Mouse (Mus musculus): Measurements from ENCODE around the gene Gpx5.

Gene Gpx5

GRCm38 (mm10) chr13:21292631-21293030 lies at the start of gene Gpx5:
TSS of gene Gpx5 (minus strand) at chr13:21292731.
- no peak for DNase-seq

GRCm38 (mm10) chr13:21327424-21327823 lies 34.9 kb upstream of the Gpx5 start:
- no peak for DNase-seq

- DNase-seq, result peak; percentile 81 to 94
These were observed 34.2 kb upstream of the Gpx5 start for GRCm38 (mm10) chr13:21326657-21327211.

- DNase-seq, result no peak
These were observed 33.7 kb upstream of the Gpx5 start for GRCm38 (mm10) chr13:21326191-21326590.

GRCm38 (mm10) chr13:21323405-21323804 lies 30.9 kb upstream of the Gpx5 start:
- DNase-seq, result no peak

- DNase-seq, result peak in 1 of 2 experiments; percentile 13
These were observed 30.2 kb upstream of the Gpx5 start for GRCm38 (mm10) chr13:21322509-21323375.

GRCm38 (mm10) chr13:21321890-21322494 lies 29.5 kb upstream of the Gpx5 start:
- DNase-seq, result no peak

GRCm38 (mm10) chr13:21320262-21320661 lies 27.7 kb upstream of the Gpx5 start:
- no peak for DNase-seq

- DNase-seq, result no peak
These were observed 21.4 kb upstream of the Gpx5 start for GRCm38 (mm10) chr13:21313903-21314302.

- DNase-seq, result no peak
These were observed 20.3 kb upstream of the Gpx5 start for GRCm38 (mm10) chr13:21312854-21313253.

- DNase-seq, result peak; percentile 22 to 66
These were observed 19.4 kb upstream of the Gpx5 start, which contains the start of gene Gpx6 for GRCm38 (mm10) chr13:21311926-21312325. TSS of gene Gpx6 (plus strand) at chr13:21312125.

GRCm38 (mm10) chr13:21309788-21310187 lies 17.3 kb upstream of the Gpx5 start:
- no peak for DNase-seq

GRCm38 (mm10) chr13:21304483-21305066 lies 12.0 kb upstream of the Gpx5 start:
- no peak for DNase-seq

GRCm38 (mm10) chr13:21298557-21298956 lies 6.0 kb upstream of the Gpx5 start:
- no peak for DNase-seq

- DNase-seq, result peak; percentile 68 to 86
These were observed 13.0 kb downstream of the Gpx5 start for GRCm38 (mm10) chr13:21279559-21279958.

GRCm38 (mm10) chr13:21279076-21279475 lies 13.5 kb downstream of the Gpx5 start:
- DNase-seq, result no peak

- DNase-seq, result no peak
These were observed 16.0 kb downstream of the Gpx5 start for GRCm38 (mm10) chr13:21276551-21276950.

GRCm38 (mm10) chr13:21275815-21276550 lies 16.5 kb downstream of the Gpx5 start:
- peak; percentile 60 to 84 for DNase-seq

- DNase-seq, result no peak
These were observed 17.3 kb downstream of the Gpx5 start for GRCm38 (mm10) chr13:21275021-21275814.

GRCm38 (mm10) chr13:21268262-21268661 lies 24.3 kb downstream of the Gpx5 start:
- no peak for DNase-seq

GRCm38 (mm10) chr13:21267541-21267940 lies 25.0 kb downstream of the Gpx5 start:
- no peak for DNase-seq

- no peak for DNase-seq
These were observed 26.8 kb downstream of the Gpx5 start for GRCm38 (mm10) chr13:21265736-21266135.
